ENCODE assay signal across 21 mouse cellular contexts in genomic region chr15:62871082-62871766, GRCm38 (mm10).
DNase-seq lines count a peak whose midpoint lies in the region; ATAC-seq lines count a peak whose summit lies in the region.
"Had no signal": no experiment of that assay in that cellular context is flagged by ENCODE, and none has a peak within 500 bp of the region (broad histone marks: within the 10 kb centered on the region; RNA-seq: fewer than 3 reads in every experiment).

No protein-coding gene starts in this region.

- no peaks in the 10 kb centered on the region for H3K36me3 ChIP-seq in embryonic facial prominence, embryonic 14.5 days (ENCODE audit: control insufficient read depth, insufficient read depth, low read length)
- no peaks in the 10 kb centered on the region for H3K36me3 ChIP-seq in embryonic facial prominence, embryonic 10.5 days (replicated peaks)
- H3K36me3 ChIP-seq: embryonic facial prominence, embryonic 15.5 days; heart, embryonic 15.5 days; hindbrain, embryonic 10.5 days; limb, embryonic 13.5 days had no signal

- no peak for ATAC-seq in embryonic facial prominence, embryonic 14.5 days (ENCODE audit: low read depth)
- peak; percentile 94 for ATAC-seq in granulocyte monocyte progenitor cell, adult 5-6 weeks (replicated peaks; ENCODE audit: poor library complexity, severe bottlenecking)
- ATAC-seq in CD4-positive, CD25-positive, alpha-beta regulatory T cell, adult 4 months, result no peak
- ATAC-seq: hindbrain, postnatal 0 days had no signal

- H3K9me3 ChIP-seq in embryonic facial prominence, embryonic 14.5 days (ENCODE audit: control insufficient read depth, low read length), result no peaks in the 10 kb centered on the region
- no peaks in the 10 kb centered on the region for H3K9me3 ChIP-seq in embryonic facial prominence, embryonic 10.5 days
- H3K9me3 ChIP-seq: embryonic facial prominence, embryonic 15.5 days; heart, embryonic 15.5 days; hindbrain, embryonic 10.5 days; limb, embryonic 13.5 days; megakaryocyte, embryonic 14.5 days had no signal

- 69% methylated on average over 1 of the region's 1 CpGs for WGBS in embryonic facial prominence, embryonic 14.5 days
- WGBS in embryonic facial prominence, embryonic 10.5 days, result 82% methylated on average over 1 of the region's 1 CpGs

- H3K4me1 ChIP-seq in embryonic facial prominence, embryonic 14.5 days (ENCODE audit: control insufficient read depth, insufficient read depth, low read length), result no peaks in the 10 kb centered on the region
- H3K4me1 ChIP-seq in embryonic facial prominence, embryonic 10.5 days, result no peaks in the 10 kb centered on the region
- H3K4me1 ChIP-seq: embryonic facial prominence, embryonic 15.5 days; heart, embryonic 15.5 days; hindbrain, embryonic 10.5 days; limb, embryonic 13.5 days had no signal

- no peak overlapping the region for H3K27ac ChIP-seq in embryonic facial prominence, embryonic 14.5 days (replicated peaks; ENCODE audit: low read depth, low read length)
- no peak overlapping the region for H3K27ac ChIP-seq in embryonic facial prominence, embryonic 10.5 days (replicated peaks)
- H3K27ac ChIP-seq: embryonic facial prominence, embryonic 15.5 days; gastrocnemius, adult 2 months; heart, embryonic 15.5 days; hindbrain, embryonic 10.5 days; hindbrain, postnatal 0 days; kidney, postnatal 0 days; limb, embryonic 13.5 days; liver, embryonic 14.5 days had no signal

- peak; percentile 26 for DNase-seq in embryonic facial prominence, embryonic 14.5 days (ENCODE audit: low spot score)
- DNase-seq in embryonic facial prominence, embryonic 10.5 days (ENCODE audit: low spot score), result no peak
- peak; percentile 6 for DNase-seq in lung, postnatal 25 days (ENCODE audit: low spot score)
- no peak for DNase-seq in lung, postnatal 14 days
- DNase-seq in left cerebral cortex, postnatal 4 days, result no peak
- DNase-seq: B cell, adult 2 months; cerebellum, adult 9-11 months; gastrocnemius, adult 2 months; kidney, adult 18-20 months; midbrain, embryonic 14.5 days; right cerebral cortex, postnatal 14 days had no signal

- no peak overlapping the region for H3K4me3 ChIP-seq in embryonic facial prominence, embryonic 14.5 days (ENCODE audit: low read depth, low read length)
- no peak overlapping the region for H3K4me3 ChIP-seq in embryonic facial prominence, embryonic 10.5 days
- H3K4me3 ChIP-seq: embryonic facial prominence, embryonic 15.5 days; gastrocnemius, adult 2 months; heart, embryonic 15.5 days; hindbrain, embryonic 10.5 days; limb, embryonic 13.5 days; megakaryocyte, embryonic 14.5 days had no signal

- intact Hi-C loops in left cerebral cortex, postnatal 4 days (cut with DNase I), result no loop called here

- no peak overlapping the region for H3K9ac ChIP-seq in embryonic facial prominence, embryonic 14.5 days (ENCODE audit: low read depth, low read length)
- H3K9ac ChIP-seq: embryonic facial prominence, embryonic 15.5 days; heart, embryonic 15.5 days; limb, embryonic 13.5 days; liver, embryonic 14.5 days had no signal

- H3K4me2 ChIP-seq in embryonic facial prominence, embryonic 14.5 days (ENCODE audit: low read depth, low read length), result no peak overlapping the region
- H3K4me2 ChIP-seq: embryonic facial prominence, embryonic 15.5 days; heart, embryonic 15.5 days; limb, embryonic 13.5 days had no signal

- no peaks in the 10 kb centered on the region for H3K27me3 ChIP-seq in embryonic facial prominence, embryonic 14.5 days (replicated peaks; ENCODE audit: control insufficient read depth, insufficient read depth, low read length)
- H3K27me3 ChIP-seq in embryonic facial prominence, embryonic 10.5 days (replicated peaks; ENCODE audit: low read depth, poor library complexity, severe bottlenecking), result no peaks in the 10 kb centered on the region
- H3K27me3 ChIP-seq: embryonic facial prominence, embryonic 15.5 days; heart, embryonic 15.5 days; limb, embryonic 13.5 days; megakaryocyte, embryonic 14.5 days had no signal

Comparison
In these comparisons a context has a peak if more than half of its experiments do, and no peak if none do; other contexts are left out.
1. DNase-seq: peak in embryonic facial prominence, embryonic 14.5 days (single experiment) and lung, postnatal 25 days (single experiment); none in embryonic facial prominence, embryonic 10.5 days (single experiment), lung, postnatal 14 days (single experiment) and left cerebral cortex, postnatal 4 days (single experiment).